Mouse (Mus musculus) monocyte, adult 5-6 weeks (primary cell): ENCODE results near the gene Fgfr2. TPM values are rescaled to one million over a fixed set of nuclear protein-coding genes. Genes with fewer than 3 reads are reported as not detected.

ENCODE experiments used
- ATAC-seq: fragments of 153-309, 156-312 bp; replicated peaks from 2 replicates; pipeline ENCODE4 v1.8.0; 2017; ENCODE audit warnings: mild to moderate bottlenecking; ENCODE audit not compliant: low TSS enrichment, insufficient number of reproducible peaks, severe bottlenecking, poor library complexity, low FRiP score
- total RNA-seq: library from RNA; stranded (forward); fragments of 200-1000, 200-491, 200-594 nt; gene quantifications from 3 replicates; pipeline ENCODE4 v1.2.3, GENCODE M21; 2017

Fgfr2 gene
- total RNA-seq, 1 experiment from 2014 or later = not detected

DNA sequence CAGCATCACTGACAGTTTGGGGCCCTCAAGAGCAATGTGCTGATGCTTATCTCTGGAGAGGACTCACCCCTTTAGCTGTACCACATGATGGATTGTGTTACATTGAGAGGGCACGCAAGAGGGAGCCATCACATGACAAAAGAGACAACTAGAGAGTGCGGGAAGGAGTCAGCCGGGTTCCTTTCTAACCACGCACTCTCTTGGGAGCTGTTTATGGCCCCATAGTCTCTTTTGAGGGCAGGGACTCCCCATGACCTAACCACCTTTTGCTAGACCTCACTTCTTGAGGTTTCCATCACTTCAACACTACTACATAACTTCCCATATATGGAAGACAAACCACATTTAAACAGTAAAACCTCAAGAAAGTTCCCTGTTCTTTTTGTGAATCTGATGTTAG, 2799.4 kb downstream of the Fgfr2 start:
- no peak for ATAC-seq

DNA sequence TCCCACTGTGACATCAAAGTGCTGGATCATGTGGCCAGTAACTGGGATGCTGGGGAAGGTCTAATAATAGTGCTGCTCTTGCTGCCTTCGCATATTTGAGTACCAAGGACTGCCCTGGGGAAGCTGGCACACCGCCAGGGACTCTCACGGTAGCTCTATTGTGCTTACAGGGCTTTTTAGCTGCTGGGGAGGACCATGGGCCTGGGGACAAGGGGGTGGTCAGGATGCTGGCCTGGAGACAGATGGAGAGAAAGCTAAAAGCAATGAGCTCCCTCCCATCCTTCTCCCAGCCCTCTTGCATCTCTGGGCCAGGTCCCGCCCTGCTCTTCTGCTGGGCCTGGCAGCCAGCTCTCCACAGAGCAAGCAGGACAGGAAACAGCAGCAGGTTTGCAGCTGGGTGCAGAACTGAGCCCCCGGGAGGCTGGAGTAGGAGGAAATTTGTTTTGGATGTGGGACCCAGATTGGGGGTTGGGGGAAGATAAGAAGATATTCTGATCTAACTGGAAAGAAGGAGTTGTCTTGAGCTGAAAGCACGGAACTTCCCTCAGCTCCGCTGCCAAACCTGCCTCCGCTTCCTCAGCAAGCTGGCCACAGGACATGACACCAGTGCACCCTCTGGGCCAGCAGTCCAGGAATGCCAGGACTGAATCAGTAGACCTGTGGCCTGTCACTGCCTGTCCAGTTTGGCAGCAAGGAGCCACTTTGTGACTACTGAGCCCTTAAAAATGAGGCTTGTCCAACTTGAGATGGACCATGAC, 2803.2 kb downstream of the Fgfr2 start:
- ATAC-seq = no peak

DNA sequence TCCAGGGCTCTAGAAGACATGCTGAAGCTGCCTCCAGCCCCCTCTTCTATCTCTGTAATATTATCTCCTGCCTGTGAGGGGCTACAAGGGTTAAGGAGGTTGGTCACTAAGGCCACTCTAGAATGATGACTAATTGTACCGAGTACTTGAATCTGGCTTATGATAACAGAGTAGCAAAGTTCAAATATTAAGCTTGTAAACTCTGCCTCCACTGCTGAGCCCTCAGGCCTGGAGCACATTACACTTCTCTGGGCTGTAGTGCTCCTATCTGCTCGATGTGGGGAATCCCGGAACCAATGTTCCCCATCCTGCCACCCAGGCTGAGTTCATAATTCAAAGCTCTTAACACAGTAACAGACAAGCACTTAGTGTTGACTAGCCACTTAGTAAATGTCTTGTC, 2806.9 kb downstream of the Fgfr2 start:
- no peak for ATAC-seq

DNA sequence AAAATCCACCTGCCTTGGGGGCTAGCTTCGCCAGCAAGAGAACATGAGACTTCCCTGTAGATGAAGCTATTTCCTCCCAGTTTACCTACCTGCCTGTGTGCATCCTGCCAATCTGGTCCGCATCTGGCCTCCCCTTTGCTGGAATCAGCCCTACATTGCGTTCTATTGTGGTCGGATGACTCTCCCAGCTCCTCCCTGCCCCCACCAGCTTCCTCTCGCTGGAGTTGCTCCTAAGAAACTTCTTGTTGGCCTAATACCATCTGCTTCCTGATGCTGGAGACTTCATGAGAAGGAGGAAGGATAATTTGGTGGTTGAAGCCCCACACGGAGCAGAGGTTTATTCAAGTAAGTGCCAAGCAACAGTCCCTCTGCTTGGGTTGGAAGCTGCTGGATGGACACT, 2807.9 kb downstream of the Fgfr2 start:
- ATAC-seq = no peak

DNA sequence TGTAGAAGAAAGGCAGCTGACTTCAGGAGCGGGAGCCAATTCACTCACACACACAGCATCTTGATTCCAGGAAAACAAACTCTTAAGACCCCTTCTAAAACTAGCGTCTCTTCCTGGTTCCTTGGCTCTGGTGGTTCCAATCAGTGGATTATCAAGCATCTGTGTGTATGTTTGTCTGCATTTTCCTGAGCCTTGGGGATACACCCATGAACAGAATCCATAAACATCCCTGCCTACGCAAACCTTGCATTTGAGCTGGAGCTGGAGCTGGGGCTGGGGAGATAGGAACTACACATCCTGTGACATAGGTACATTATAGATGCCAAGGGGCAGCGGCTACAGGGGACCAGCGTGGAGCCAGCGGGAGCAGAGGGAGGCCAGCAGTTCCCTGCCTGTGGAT, 2808.5 kb downstream of the Fgfr2 start:
- no peak for ATAC-seq

DNA sequence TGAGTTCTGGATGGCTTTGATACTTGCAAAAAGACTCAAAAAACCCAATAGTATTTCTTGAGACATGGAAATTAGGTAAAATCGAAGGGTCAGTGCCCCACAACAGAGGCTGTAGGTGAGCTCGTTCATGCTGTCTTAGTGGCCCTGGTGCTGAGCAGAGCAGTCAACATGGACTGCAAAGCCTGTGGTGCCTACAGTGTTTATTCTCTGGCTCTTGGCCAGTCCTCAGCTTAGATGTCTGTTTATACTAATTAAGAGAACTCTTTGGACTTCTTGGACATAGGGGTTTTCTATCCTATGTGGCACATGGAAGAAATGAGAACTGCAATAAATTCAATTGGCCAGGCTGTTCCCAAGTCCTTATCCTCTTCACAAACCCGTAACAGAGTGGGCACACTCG, 2811.8 kb downstream of the Fgfr2 start:
- no peak for ATAC-seq

- no peak for ATAC-seq
These were observed 2814.0 kb downstream of the Fgfr2 start for GRCm38 (mm10) chr7:130309180-130309579.

DNA sequence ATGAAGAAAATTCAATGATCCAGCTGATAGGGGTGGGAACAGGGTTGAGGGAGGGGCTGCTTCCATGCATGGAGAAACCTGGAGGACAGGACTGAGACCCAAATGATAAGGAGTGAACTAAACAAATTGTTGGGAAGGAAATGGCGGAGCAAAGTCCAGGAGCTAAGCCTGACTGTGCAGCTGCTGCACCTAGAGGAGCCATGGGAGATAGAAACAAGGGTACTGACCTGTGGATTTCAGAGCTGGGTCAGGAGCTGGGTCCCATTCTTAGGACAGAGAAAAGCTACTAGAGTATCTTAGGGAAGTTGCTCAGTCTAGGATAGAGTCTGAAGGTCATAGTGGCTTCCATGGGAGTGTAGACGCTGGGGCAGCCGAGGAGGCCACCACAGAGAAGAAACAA, 2816.1 kb downstream of the Fgfr2 start:
- ATAC-seq = no peak

GRCm38 (mm10) chr7:130304642-130305041, 2818.5 kb downstream of the Fgfr2 start:
- no peak for ATAC-seq

DNA sequence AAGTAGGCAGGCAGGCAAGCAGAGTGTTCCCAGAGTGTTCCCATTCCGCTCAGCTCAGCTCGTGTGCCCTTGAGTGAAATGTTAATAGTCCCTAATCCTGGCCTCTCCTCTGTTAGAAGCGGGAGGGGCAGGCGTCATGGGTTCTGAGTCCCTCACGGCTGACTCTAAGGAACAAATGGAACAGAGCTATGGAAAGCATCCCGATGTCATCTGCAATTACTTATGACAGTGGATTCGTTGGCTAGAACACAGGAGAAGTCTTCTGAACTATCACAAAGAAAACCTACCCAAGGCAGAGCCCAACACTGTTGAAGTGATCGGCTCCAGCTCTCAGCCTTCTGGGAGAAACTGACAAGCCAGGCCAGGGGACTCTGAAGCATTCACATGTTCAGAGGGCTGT, 2819.7 kb downstream of the Fgfr2 start:
- no peak for ATAC-seq

DNA sequence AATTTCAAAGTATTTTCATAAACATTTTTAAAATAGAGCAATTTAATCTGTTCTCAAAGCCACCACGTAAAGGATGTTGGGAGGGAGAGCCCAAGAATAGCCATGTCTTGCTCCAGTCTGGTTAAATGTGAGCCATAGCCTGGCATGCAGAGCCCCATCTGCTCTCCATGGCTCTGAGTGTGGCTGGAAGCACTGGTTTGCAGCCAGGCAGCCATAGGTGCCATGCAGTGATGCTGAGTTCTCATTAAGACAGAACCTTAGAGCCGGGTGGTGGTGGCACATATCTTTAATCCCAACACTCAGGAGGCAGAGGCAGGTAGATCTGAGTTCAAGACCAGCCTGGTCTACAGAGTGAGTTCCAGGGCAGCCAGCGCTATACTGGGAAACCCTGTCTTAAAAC, 2822.5 kb downstream of the Fgfr2 start:
- no peak for ATAC-seq

- no peak for ATAC-seq
These were observed 2824.1 kb downstream of the Fgfr2 start for GRCm38 (mm10) chr7:130298926-130299594.

DNA sequence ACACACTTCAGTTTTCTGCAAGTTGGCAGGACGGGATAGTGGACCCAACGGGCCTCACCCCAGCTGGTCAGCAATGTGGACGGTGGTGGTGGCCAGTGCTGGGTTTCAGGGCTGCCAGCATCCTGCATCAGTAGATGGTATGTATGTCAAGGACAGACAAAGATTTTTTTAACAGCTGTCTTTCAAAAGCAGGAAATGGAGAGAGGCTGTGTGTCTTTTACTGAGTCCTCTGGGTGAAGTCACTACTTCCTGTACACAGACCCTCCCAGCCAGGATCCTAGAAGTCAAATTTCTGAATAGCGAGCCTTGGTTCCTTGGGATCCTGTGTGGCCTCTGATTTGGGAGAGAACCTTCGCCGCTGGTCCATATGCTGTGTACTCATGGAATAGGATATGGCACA, 2832.0 kb downstream of the Fgfr2 start:
- no peak for ATAC-seq

GRCm38 (mm10) chr7:130289428-130289790, 2833.7 kb downstream of the Fgfr2 start:
- no peak for ATAC-seq

DNA sequence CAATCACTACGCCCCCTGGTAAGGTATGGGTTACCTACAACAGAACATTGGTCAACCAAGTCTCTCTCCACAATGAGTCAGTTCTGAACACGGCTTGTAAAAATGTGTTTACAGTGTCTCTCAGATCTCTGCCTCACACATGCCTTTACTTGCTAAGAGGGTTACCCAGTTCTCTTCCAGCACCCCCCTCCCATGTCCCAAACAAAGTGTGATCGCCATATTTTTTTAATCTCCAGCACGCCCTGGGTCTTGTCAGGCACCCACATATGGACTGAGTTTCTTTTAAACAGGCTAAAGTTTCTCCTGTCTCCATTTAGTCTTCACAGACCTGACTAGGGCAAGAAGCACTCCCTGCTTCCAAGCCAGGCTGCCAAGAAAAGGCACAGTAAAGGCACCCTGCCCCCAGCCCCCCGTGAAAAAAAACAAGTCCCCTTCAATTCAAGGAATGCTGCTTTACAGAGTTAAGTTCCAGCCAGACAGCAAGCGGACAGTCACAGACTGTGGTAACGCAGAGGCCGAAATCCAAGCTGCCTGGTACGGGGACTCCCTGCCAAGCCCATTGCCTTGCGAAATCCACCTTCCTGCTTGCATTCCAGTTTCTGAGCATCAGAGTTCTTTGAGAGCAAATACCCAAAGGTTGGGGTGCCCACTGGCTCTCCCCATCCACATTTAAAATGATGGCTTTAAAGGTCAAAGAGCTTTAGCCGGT, 2834.3 kb downstream of the Fgfr2 start:
- ATAC-seq = no peak

DNA sequence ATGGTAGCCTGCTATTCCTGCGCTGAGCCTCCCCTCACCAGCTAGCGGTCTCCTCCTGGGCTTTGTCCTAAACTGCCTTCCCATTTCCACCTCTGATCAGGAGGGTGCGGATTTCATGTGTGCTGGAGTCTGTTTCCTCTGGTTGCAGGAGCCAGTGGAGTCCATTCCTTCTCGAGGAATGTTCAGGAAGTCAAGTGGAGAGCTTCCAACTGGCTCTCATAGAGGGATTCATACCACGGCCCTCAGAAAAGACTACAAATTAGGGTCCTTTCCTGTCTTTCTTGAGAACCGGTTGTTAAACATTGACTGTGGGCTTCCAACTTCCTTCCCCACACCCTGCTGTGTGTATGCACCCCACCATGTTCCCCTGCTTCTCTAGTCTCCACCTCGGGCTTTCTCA, 2834.9 kb downstream of the Fgfr2 start:
- no peak for ATAC-seq

- ATAC-seq = no peak
These were observed 2844.1 kb downstream of the Fgfr2 start for GRCm38 (mm10) chr7:130278738-130279705.

GRCm38 (mm10) chr7:130278000-130278737, 2845.0 kb downstream of the Fgfr2 start:
- ATAC-seq = no peak
